Mouse (Mus musculus) hindbrain, embryonic 10.5 days (tissue): ENCODE measurements around the gene Gm13698. TPM values are rescaled to one million over a fixed set of nuclear protein-coding genes. Genes with fewer than 3 reads are reported as not detected.
"Not testable (repeated sequence)": the region's sequence is repeated elsewhere in the genome, so short reads cannot be mapped to it uniquely, and the experiment has no call there.

ENCODE experiments used
- DNase-seq: peaks from one replicate; pipeline ENCODE4 v3.0.0-alpha.2; 2017; ENCODE audit warnings: low spot score
- H3K27ac ChIP-seq: fragments of 300-500 bp; sonication (generic); 2 replicates; pipeline ENCODE4 v1.5.1; 2016; ENCODE audit warnings: mild to moderate bottlenecking, moderate library complexity
- H3K27me3 ChIP-seq: fragments of 300-500 bp; sonication (generic); 2 replicates; pipeline ENCODE4 v1.6.1; 2016; ENCODE audit warnings: mild to moderate bottlenecking; ENCODE audit not compliant: poor library complexity, insufficient read depth, severe bottlenecking
- H3K36me3 ChIP-seq: fragments of 300-500 bp; sonication (generic); 2 replicates; pipeline ENCODE4 v1.6.1; 2016; ENCODE audit warnings: mild to moderate bottlenecking, moderate library complexity
- H3K4me1 ChIP-seq: fragments of 300-500 bp; sonication (generic); replicated peaks from 2 replicates; pipeline ENCODE4 v1.6.1; 2016; ENCODE audit warnings: mild to moderate bottlenecking
- H3K4me3 ChIP-seq: fragments of 300-500 bp; sonication (generic); 2 replicates; pipeline ENCODE4 v1.5.1; 2016; ENCODE audit warnings: mild to moderate bottlenecking, moderate library complexity
- H3K9me3 ChIP-seq: fragments of 300-500 bp; sonication (generic); 2 replicates; pipeline ENCODE4 v1.6.1; 2016; ENCODE audit warnings: mild to moderate bottlenecking, moderate library complexity
- WGBS: fragments of 180-500 bp; shearing (Covaris S2); methylation state at CpG from one replicate; pipeline ENCODE4 v1.1.7; 2016; 5-methylcytosine and 5-hydroxymethylcytosine counted together
- polyA plus RNA-seq: library from polyadenylated mRNA; unstranded; fragments of >200 nt; fragmentation: Nextera tagmentation; extraction: Ambion mirVana; gene quantifications from 2 replicates; pipeline ENCODE4 v1.2.1, GENCODE M21; 2016

Gm13698 gene
- polyA plus RNA-seq, result not detected in 2 replicates

GRCm38 (mm10) chr2:83955393-83955792 lies at the start of gene Gm13698:
Gm13698 (plus strand) TSS chr2:83955693.
- H3K4me3 ChIP-seq, DNase-seq, H3K36me3 ChIP-seq, H3K9me3 ChIP-seq, H3K27me3 ChIP-seq, H3K27ac ChIP-seq, H3K4me1 ChIP-seq: not testable (repeated sequence)
- WGBS, result no CpG with 5 or more reads among the region's 6 CpGs

DNA sequence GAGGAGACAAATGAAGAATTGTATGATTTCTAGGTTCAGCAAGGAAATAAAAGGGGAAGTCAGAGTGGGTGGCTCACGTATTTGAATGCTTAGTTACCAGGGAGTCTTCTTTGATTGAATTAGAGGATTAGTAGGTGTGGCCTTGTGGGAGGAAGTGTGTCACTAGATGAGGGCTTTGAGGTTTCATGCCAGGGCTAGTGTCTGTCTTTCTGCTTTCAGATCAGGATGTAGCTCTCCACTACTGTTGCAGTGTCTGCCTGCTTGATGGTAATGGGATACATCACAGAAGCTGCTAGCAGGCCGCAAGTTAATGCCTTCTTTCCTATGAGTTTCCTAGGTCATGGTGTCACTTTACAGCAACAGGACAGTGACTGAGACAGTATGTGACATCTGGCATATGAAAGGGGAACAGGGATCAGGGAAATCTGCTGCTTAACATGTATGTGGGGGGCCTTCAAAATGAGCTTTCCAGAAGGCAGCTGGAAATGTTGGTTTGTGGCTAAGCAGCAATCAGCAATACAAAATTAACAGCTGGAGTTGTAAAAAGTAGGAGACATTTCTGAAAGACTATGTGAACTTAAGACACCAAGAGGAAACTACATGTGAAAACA lies 25.9 kb upstream of the Gm13698 start:
- H3K27me3 ChIP-seq, result no peaks in the 10 kb centered on the region
- no peaks in the 10 kb centered on the region for H3K9me3 ChIP-seq
- H3K36me3 ChIP-seq, result no peaks in the 10 kb centered on the region
- H3K4me3 ChIP-seq, result no peak overlapping the region
- DNase-seq, result no peak
- no peak overlapping the region for H3K27ac ChIP-seq
- WGBS, result 56% methylated on average over 2 of the region's 2 CpGs
- H3K4me1 ChIP-seq, result no peaks in the 10 kb centered on the region

DNA sequence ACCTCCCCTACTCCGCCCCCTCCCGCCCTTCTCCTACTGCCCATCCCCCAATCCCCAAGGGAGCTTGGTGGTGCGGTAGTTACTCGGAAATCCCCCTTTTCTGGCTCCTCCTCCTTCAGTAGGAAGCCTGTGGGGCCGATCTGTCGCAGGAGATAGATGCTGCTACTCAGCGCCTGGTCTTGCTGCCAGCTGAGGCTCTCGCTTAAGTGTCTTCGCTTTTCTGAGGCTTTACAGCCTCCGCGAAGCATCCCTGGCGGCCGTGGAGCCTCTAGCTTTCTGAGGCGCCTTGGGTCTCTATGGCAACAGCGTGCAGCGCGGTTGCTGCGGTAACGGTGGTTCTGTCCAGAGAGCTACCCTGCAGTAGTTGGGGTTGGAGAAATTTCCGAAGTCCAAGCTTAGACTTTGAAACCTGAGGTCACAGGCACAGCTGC lies 14.5 kb upstream of the Gm13698 start, which contains the start of gene Zswim2:
Gene Zswim2, minus strand, starts transcription at position 298 of the 431 bp plus-strand sequence.
- DNase-seq, result peak; percentile 83
- no peaks in the 10 kb centered on the region for H3K36me3 ChIP-seq
- peak within 1 kb of the TSS; percentile 50 for H3K4me3 ChIP-seq
- no peak within 1 kb of the TSS for H3K27ac ChIP-seq
- H3K4me1 ChIP-seq, result peaks cover 9% of the 10 kb centered on the region
- no peaks in the 10 kb centered on the region for H3K27me3 ChIP-seq
- no peaks in the 10 kb centered on the region for H3K9me3 ChIP-seq
- under 1% methylated on average over 20 of the region's 20 CpGs for WGBS

- peaks cover 9% of the 10 kb centered on the region for H3K4me1 ChIP-seq
- H3K9me3 ChIP-seq, result no peaks in the 10 kb centered on the region
- DNase-seq, result no peak
- WGBS, result 49% methylated on average over 3 of the region's 3 CpGs
- H3K27me3 ChIP-seq, result no peaks in the 10 kb centered on the region
- no peak overlapping the region for H3K27ac ChIP-seq
- H3K36me3 ChIP-seq, result no peaks in the 10 kb centered on the region
- peak overlapping the region; percentile 50; the same call in 1 of the 2 replicates for H3K4me3 ChIP-seq
These were observed 14.1 kb upstream of the Gm13698 start for GRCm38 (mm10) chr2:83941378-83941777.

- no peak for DNase-seq
- H3K4me1 ChIP-seq, result peaks cover 9% of the 10 kb centered on the region
- 81% methylated on average over 4 of the region's 4 CpGs for WGBS
These were observed 13.7 kb upstream of the Gm13698 start for GRCm38 (mm10) chr2:83941792-83942191.

GRCm38 (mm10) chr2:83961203-83961602 lies 5.7 kb downstream of the Gm13698 start, which contains the start of gene Gm13693:
Gm13693 (plus strand) TSS chr2:83961503.
- no CpG with 5 or more reads among the region's 6 CpGs for WGBS
- not testable (repeated sequence) for H3K4me3 ChIP-seq, H3K4me1 ChIP-seq, H3K27ac ChIP-seq, H3K9me3 ChIP-seq, H3K27me3 ChIP-seq, H3K36me3 ChIP-seq, DNase-seq

More at GRCm38 (mm10) chr2:83941792-83942191, 13.7 kb upstream of the Gm13698 start:
- no peaks in the 10 kb centered on the region for H3K27me3 ChIP-seq
- H3K36me3 ChIP-seq, result no peaks in the 10 kb centered on the region
- no peaks in the 10 kb centered on the region for H3K9me3 ChIP-seq
- no peak overlapping the region for H3K27ac ChIP-seq
- no peak overlapping the region for H3K4me3 ChIP-seq

DNA sequence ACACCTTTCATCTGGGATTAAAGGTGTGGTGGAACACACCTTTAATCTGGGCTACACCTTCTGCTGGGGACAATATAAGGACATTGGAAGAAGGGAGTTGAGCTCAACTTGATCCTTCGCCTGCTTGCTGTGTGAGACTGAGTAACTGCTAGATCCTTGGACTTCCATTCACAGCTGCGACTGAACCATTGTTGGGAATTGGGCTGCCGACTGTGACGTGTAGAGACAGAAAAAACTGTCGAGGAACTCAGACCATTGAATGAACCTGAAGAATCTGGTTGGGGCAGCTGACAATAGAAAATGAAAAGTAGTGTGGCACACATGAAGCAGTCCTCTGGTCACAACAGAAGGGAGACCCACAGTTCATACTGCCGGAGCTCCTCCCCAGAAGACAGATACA lies 11.5 kb downstream of the Gm13698 start, which contains the start of gene Gm13695:
Gene Gm13695, plus strand, starts transcription at position 301 of the 400 bp plus-strand sequence.
- WGBS, result no CpG with 5 or more reads among the region's 6 CpGs
- H3K9me3 ChIP-seq, H3K4me3 ChIP-seq, H3K4me1 ChIP-seq, H3K36me3 ChIP-seq, H3K27me3 ChIP-seq, H3K27ac ChIP-seq, DNase-seq: not testable (repeated sequence)

- H3K27ac ChIP-seq, H3K9me3 ChIP-seq, H3K4me1 ChIP-seq, H3K36me3 ChIP-seq, H3K4me3 ChIP-seq, DNase-seq, H3K27me3 ChIP-seq: not testable (repeated sequence)
- WGBS, result no CpG with 5 or more reads among the region's 6 CpGs
These were observed 17.3 kb downstream of the Gm13698 start, which contains the start of gene Gm13696 for GRCm38 (mm10) chr2:83972823-83973222. Gm13696 (plus strand) TSS chr2:83973123.

- DNase-seq, result not testable (repeated sequence)
These were observed 23.1 kb downstream of the Gm13698 start, which contains the start of gene Gm13694 for GRCm38 (mm10) chr2:83978633-83979032. Gm13694 (plus strand) TSS chr2:83978933.

GRCm38 (mm10) chr2:83984443-83984842 lies 28.9 kb downstream of the Gm13698 start, which contains the start of gene Gm13697:
Gm13697 (plus strand) TSS chr2:83984743.
- DNase-seq, H3K27ac ChIP-seq: not testable (repeated sequence)
- WGBS, result no CpG with 5 or more reads among the region's 6 CpGs

More at GRCm38 (mm10) chr2:83978633-83979032, 23.1 kb downstream of the Gm13698 start, which contains the start of gene Gm13694:
- H3K4me1 ChIP-seq, H3K27me3 ChIP-seq, H3K4me3 ChIP-seq, H3K36me3 ChIP-seq, H3K27ac ChIP-seq, H3K9me3 ChIP-seq: not testable (repeated sequence)
- WGBS, result no CpG with 5 or more reads among the region's 6 CpGs

GRCm38 (mm10) chr2:83990253-83990652 lies 34.8 kb downstream of the Gm13698 start, which contains the start of gene Gm13691:
Gm13691 (plus strand) TSS chr2:83990553.
- no CpG with 5 or more reads among the region's 6 CpGs for WGBS

More at GRCm38 (mm10) chr2:83984443-83984842, 28.9 kb downstream of the Gm13698 start, which contains the start of gene Gm13697:
- not testable (repeated sequence) for H3K27me3 ChIP-seq, H3K4me3 ChIP-seq, H3K4me1 ChIP-seq, H3K9me3 ChIP-seq, H3K36me3 ChIP-seq

GRCm38 (mm10) chr2:83993639-83994255 lies 38.3 kb downstream of the Gm13698 start:
- not testable (repeated sequence) for H3K9me3 ChIP-seq, H3K4me3 ChIP-seq, H3K4me1 ChIP-seq, H3K27ac ChIP-seq, H3K27me3 ChIP-seq, H3K36me3 ChIP-seq, DNase-seq
- 58% methylated on average over 8 of the region's 9 CpGs for WGBS

More at GRCm38 (mm10) chr2:83990253-83990652, 34.8 kb downstream of the Gm13698 start, which contains the start of gene Gm13691:
- not testable (repeated sequence) for H3K4me1 ChIP-seq, H3K27ac ChIP-seq, H3K36me3 ChIP-seq, H3K27me3 ChIP-seq, DNase-seq, H3K4me3 ChIP-seq, H3K9me3 ChIP-seq

- not testable (repeated sequence) for DNase-seq, H3K27me3 ChIP-seq, H3K9me3 ChIP-seq, H3K36me3 ChIP-seq, H3K4me1 ChIP-seq, H3K27ac ChIP-seq, H3K4me3 ChIP-seq
- 90% methylated on average over 2 of the region's 3 CpGs for WGBS
These were observed 39.0 kb downstream of the Gm13698 start for GRCm38 (mm10) chr2:83994526-83994925.
